In genomic region chr17:85626091-85626860, GRCm38 (mm10) we compare ENCODE assay signal across 24 mouse cellular contexts. TPM values are rescaled to one million over a fixed set of nuclear protein-coding genes. Genes with fewer than 3 reads are reported as not detected.
DNase-seq lines count a peak whose midpoint lies in the region; ATAC-seq and TF ChIP-seq lines count a peak whose summit lies in the region.
"Had no signal": no experiment of that assay in that cellular context is flagged by ENCODE, and none has a peak within 500 bp of the region (broad histone marks: within the 10 kb centered on the region; RNA-seq: fewer than 3 reads in every experiment).

No protein-coding gene starts in this region.

- 6% methylated on average over 14 of the region's 14 CpGs for WGBS in heart, adult 2 months
- WGBS in embryonic facial prominence, embryonic 14.5 days, result 12% methylated on average over 14 of the region's 14 CpGs
- 42% methylated on average over 14 of the region's 14 CpGs for WGBS in forebrain, postnatal 0 days
- WGBS in midbrain, postnatal 0 days, result 12% methylated on average over 14 of the region's 14 CpGs

- no peak overlapping the region for H3K4me3 ChIP-seq in heart, adult 2 months
- no peak overlapping the region; the same call in 1 of the 2 replicates for H3K4me3 ChIP-seq in embryonic facial prominence, embryonic 14.5 days (ENCODE audit: low read depth, low read length)
- H3K4me3 ChIP-seq in forebrain, postnatal 0 days (ENCODE audit: low read depth, low read length), result no peak overlapping the region
- peak overlapping the region; percentile 21; the same call in 1 of the 2 replicates for H3K4me3 ChIP-seq in midbrain, postnatal 0 days (ENCODE audit: low read depth, low read length)
- H3K4me3 ChIP-seq: hindbrain, embryonic 13.5 days; layer of hippocampus, adult 2 months; left cerebral cortex, adult 2 months; limb, embryonic 12.5 days; megakaryocyte, embryonic 14.5 days had no signal

- H3K9me3 ChIP-seq in embryonic facial prominence, embryonic 14.5 days (ENCODE audit: control insufficient read depth, low read length), result no peaks in the 10 kb centered on the region
- no peaks in the 10 kb centered on the region for H3K9me3 ChIP-seq in forebrain, postnatal 0 days (ENCODE audit: low read length)
- H3K9me3 ChIP-seq in midbrain, postnatal 0 days (ENCODE audit: low read length), result no peaks in the 10 kb centered on the region
- H3K9me3 ChIP-seq: hindbrain, embryonic 13.5 days; limb, embryonic 12.5 days; megakaryocyte, embryonic 14.5 days had no signal

- ATAC-seq in embryonic facial prominence, embryonic 14.5 days (ENCODE audit: low read depth), result no peak
- no peak for ATAC-seq in forebrain, postnatal 0 days
- ATAC-seq in midbrain, postnatal 0 days (ENCODE audit: low FRiP score), result no peak
- ATAC-seq: CD4-positive, CD25-positive, alpha-beta regulatory T cell, adult 4 months had no signal

- no peak for TF ChIP-seq POLR2A in heart, adult 2 months (IDR thresholded peaks at IDR 0.05; ENCODE audit: insufficient read depth, low read depth, low read length)

- peak overlapping the region; percentile 1 for H3K4me2 ChIP-seq in embryonic facial prominence, embryonic 14.5 days (ENCODE audit: low read depth, low read length)
- H3K4me2 ChIP-seq in forebrain, postnatal 0 days (ENCODE audit: low read depth), result 0 out of 2 replicates have a peak overlapping the region, but pooled peaks have one; percentile 23
- H3K4me2 ChIP-seq in midbrain, postnatal 0 days (ENCODE audit: low read depth, low read length, poor library complexity, severe bottlenecking), result peak overlapping the region; percentile 20
- H3K4me2 ChIP-seq: hindbrain, embryonic 13.5 days; limb, embryonic 12.5 days had no signal

- H3K27ac ChIP-seq in heart, adult 2 months, result no peak overlapping the region
- no peak overlapping the region for H3K27ac ChIP-seq in embryonic facial prominence, embryonic 14.5 days (replicated peaks; ENCODE audit: low read depth, low read length)
- H3K27ac ChIP-seq in forebrain, postnatal 0 days (ENCODE audit: low read depth, low read length), result no peak overlapping the region
- no peak overlapping the region for H3K27ac ChIP-seq in midbrain, postnatal 0 days (ENCODE audit: low read depth, low read length)
- H3K27ac ChIP-seq: hindbrain, embryonic 13.5 days; kidney, postnatal 0 days; layer of hippocampus, adult 2 months; left cerebral cortex, adult 2 months; limb, embryonic 12.5 days; liver, embryonic 14.5 days had no signal

- TF ChIP-seq EP300 in heart, adult 2 months (IDR thresholded peaks at IDR 0.05; ENCODE audit: insufficient read depth, low read depth, low read length), result no peak

- peak; percentile 85 for DNase-seq in heart, adult 11 months
- DNase-seq in heart, adult 2 months, result no peak
- no peak for DNase-seq in embryonic facial prominence, embryonic 14.5 days (ENCODE audit: low spot score)
- DNase-seq in forebrain, postnatal 0 days, result no peak
- no peak for DNase-seq in midbrain, postnatal 0 days (ENCODE audit: low spot score)
- DNase-seq in frontal cortex, postnatal 14 days (ENCODE audit: low spot score in 2 of 2), result no peak
- no peak for DNase-seq in cerebellum, postnatal 10 days
- no peak for DNase-seq in right cerebral cortex, adult 18-20 months
- DNase-seq: adrenal gland, adult 2 months; gastrocnemius, postnatal 10 days; kidney, adult 11 months; lung, postnatal 10 days; right cerebral cortex, postnatal 14 days had no signal

- peaks cover 22% of the 10 kb centered on the region for H3K27me3 ChIP-seq in heart, adult 2 months (ENCODE audit: control insufficient read depth, insufficient read depth, low read length)
- H3K27me3 ChIP-seq in embryonic facial prominence, embryonic 14.5 days (replicated peaks; ENCODE audit: control insufficient read depth, insufficient read depth, low read length), result peaks cover 98% of the 10 kb centered on the region
- H3K27me3 ChIP-seq in forebrain, postnatal 0 days (ENCODE audit: insufficient read depth, low read length), result peaks cover 54% of the 10 kb centered on the region
- peaks cover 72% of the 10 kb centered on the region for H3K27me3 ChIP-seq in midbrain, postnatal 0 days (ENCODE audit: insufficient read depth, low read length)

- H3K79me2 ChIP-seq in heart, adult 2 months (replicated peaks; ENCODE audit: control insufficient read depth, insufficient read depth, low read length), result no peaks in the 10 kb centered on the region

- H3K36me3 ChIP-seq in heart, adult 2 months (ENCODE audit: control insufficient read depth, insufficient read depth, low read length), result no peaks in the 10 kb centered on the region
- H3K36me3 ChIP-seq in embryonic facial prominence, embryonic 14.5 days (ENCODE audit: control insufficient read depth, insufficient read depth, low read length), result no peaks in the 10 kb centered on the region
- H3K36me3 ChIP-seq in forebrain, postnatal 0 days (ENCODE audit: insufficient read depth), result no peaks in the 10 kb centered on the region
- H3K36me3 ChIP-seq in midbrain, postnatal 0 days (ENCODE audit: insufficient read depth, low read length), result no peaks in the 10 kb centered on the region
- H3K36me3 ChIP-seq: G1E; hindbrain, embryonic 13.5 days; limb, embryonic 12.5 days had no signal

- H3K9ac ChIP-seq in heart, adult 2 months (ENCODE audit: low read depth, low read length), result no peak overlapping the region
- peak overlapping the region; percentile 5; the same call in 1 of the 2 replicates for H3K9ac ChIP-seq in embryonic facial prominence, embryonic 14.5 days (ENCODE audit: low read depth, low read length)
- no peak overlapping the region for H3K9ac ChIP-seq in forebrain, postnatal 0 days
- no peak overlapping the region; the same call in 1 of the 2 replicates for H3K9ac ChIP-seq in midbrain, postnatal 0 days (replicated peaks; ENCODE audit: low read length, poor library complexity, severe bottlenecking)
- H3K9ac ChIP-seq: hindbrain, embryonic 13.5 days; limb, embryonic 12.5 days; liver, embryonic 14.5 days had no signal

- intact Hi-C loops in heart, adult 2 months (cut with DNase I), result no loop called here

- TF ChIP-seq CTCF in heart, adult 2 months (IDR thresholded peaks at IDR 0.05), result no peak
- no peak for TF ChIP-seq CTCF in forebrain, postnatal 0 days (IDR thresholded peaks at IDR 0.05; ENCODE audit: low read depth)
- no peak for TF ChIP-seq CTCF in midbrain, postnatal 0 days (IDR thresholded peaks at IDR 0.05)

- H3K4me1 ChIP-seq in heart, adult 2 months (ENCODE audit: control insufficient read depth, insufficient read depth, low read length), result no peaks in the 10 kb centered on the region
- peaks cover 7% of the 10 kb centered on the region for H3K4me1 ChIP-seq in embryonic facial prominence, embryonic 14.5 days (ENCODE audit: control insufficient read depth, insufficient read depth, low read length)
- no peaks in the 10 kb centered on the region for H3K4me1 ChIP-seq in forebrain, postnatal 0 days (ENCODE audit: insufficient read depth)
- no peaks in the 10 kb centered on the region for H3K4me1 ChIP-seq in midbrain, postnatal 0 days (ENCODE audit: insufficient read depth, low read length)

RNA-seq across cellular contexts. Expression of gene Six3, which starts 12.9 kb away (rescaled TPM):
- total RNA-seq in heart, adult 2 months (2021), result not detected
- polyA plus RNA-seq in heart, adult 2 months (2012; rRNA removed), result 0.06 TPM in 1 of 2 replicates, not detected in the other
- 2.1 and 2.4 TPM in 2 replicates for polyA plus RNA-seq in embryonic facial prominence, embryonic 14.5 days (2014; fragmentation: Nextera tagmentation; extraction: Ambion mirVana)
- total RNA-seq in forebrain, postnatal 0 days (2014; rRNA removed), result 3.5 and 12.0 TPM in 2 replicates
- polyA plus RNA-seq in forebrain, postnatal 0 days (2015; fragmentation: Nextera tagmentation; extraction: Ambion mirVana), result 9.5 and 16.6 TPM in 2 replicates
- total RNA-seq in midbrain, postnatal 0 days (2014; rRNA removed), result 11.2 and 12.8 TPM in 2 replicates
- polyA plus RNA-seq in midbrain, postnatal 0 days (2015; fragmentation: Nextera tagmentation; extraction: Ambion mirVana), result 23.3 and 28.0 TPM in 2 replicates
- total RNA-seq: adrenal gland, adult 2 months; gastrocnemius, postnatal 10 days had no signal
- polyA plus RNA-seq: adrenal gland, adult 2 months; G1E; heart, postnatal 0 days; kidney, postnatal 0 days; limb, embryonic 12.5 days; stomach, embryonic 16.5 days had no signal
